Mouse (Mus musculus) forebrain, embryonic 12.5 days (tissue): ENCODE data around the gene Rab26. TPM values are rescaled to one million over a fixed set of nuclear protein-coding genes. Genes with fewer than 3 reads are reported as not detected.

Source experiments
- ATAC-seq: fragments of 200-750 bp; cut with Nextera tagmentation; 2 replicates; pipeline ENCODE4 v1.8.0; 2017; ENCODE audit warnings: moderate TSS enrichment; ENCODE audit not compliant: low FRiP score
- H3K27ac ChIP-seq: fragments of 300-500 bp; sonication (generic); 2 replicates; pipeline ENCODE4 v1.5.1; 2016; ENCODE audit warnings: mild to moderate bottlenecking
- H3K27me3 ChIP-seq: fragments of 300-500 bp; sonication (generic); 2 replicates; pipeline ENCODE4 v1.6.1; 2016; ENCODE audit warnings: mild to moderate bottlenecking
- H3K36me3 ChIP-seq: fragments of 300-500 bp; sonication (generic); replicated peaks from 2 replicates; pipeline ENCODE4 v1.6.1; 2016; ENCODE audit warnings: mild to moderate bottlenecking
- H3K4me1 ChIP-seq: fragments of 300-500 bp; sonication (generic); 2 replicates; pipeline ENCODE4 v1.6.1; 2016
- H3K4me2 ChIP-seq: fragments of 300-500 bp; sonication (generic); 2 replicates; pipeline ENCODE4 v1.6.1; 2016; ENCODE audit warnings: mild to moderate bottlenecking, moderate library complexity
- H3K4me3 ChIP-seq: fragments of 300-500 bp; sonication (generic); replicated peaks from 2 replicates; pipeline ENCODE4 v1.5.1; 2016; ENCODE audit warnings: mild to moderate bottlenecking
- H3K9ac ChIP-seq: fragments of 300-500 bp; sonication (generic); 2 replicates; pipeline ENCODE4 v1.6.1; 2016; ENCODE audit warnings: mild to moderate bottlenecking
- H3K9me3 ChIP-seq: fragments of 300-500 bp; sonication (generic); 2 replicates; pipeline ENCODE4 v1.6.1; 2016
- WGBS: fragments of 180-500 bp; shearing (Covaris S2); methylation state at CpG from one replicate; pipeline ENCODE4 v1.1.7; 2016; 5-methylcytosine and 5-hydroxymethylcytosine counted together
- polyA plus RNA-seq: library from polyadenylated mRNA; unstranded; fragments of >200 nt; fragmentation: Nextera tagmentation; extraction: Ambion mirVana; gene quantifications from 2 replicates; pipeline ENCODE4 v1.2.1, GENCODE M21; 2016

Gene Rab26
- polyA plus RNA-seq, 1 experiment from 2014 or later: 1.9 TPM

DNA sequence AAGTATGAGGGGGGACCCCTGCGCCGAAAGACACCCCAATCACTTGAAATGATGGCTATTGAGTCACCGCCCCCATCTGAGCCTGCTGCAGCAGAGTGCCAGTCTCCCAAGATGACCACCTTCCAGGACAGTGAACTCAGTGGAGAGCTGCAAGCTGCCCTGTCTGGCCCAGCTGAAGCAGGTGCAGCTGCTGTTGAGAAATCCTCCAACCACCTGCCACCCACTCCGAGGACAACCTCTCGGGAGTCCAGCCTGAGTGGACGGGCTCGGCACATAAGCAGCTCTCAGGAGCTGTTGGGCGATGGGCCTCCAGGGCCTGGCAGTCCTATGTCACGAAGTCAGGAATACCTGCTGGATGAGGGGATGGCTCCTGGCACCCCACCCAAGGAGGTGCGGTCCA, 29.9 kb downstream of the Rab26 start:
- peaks cover 84% of the 10 kb centered on the region for H3K36me3 ChIP-seq
- H3K9me3 ChIP-seq: no peaks in the 10 kb centered on the region
- H3K9ac ChIP-seq: no peak overlapping the region
- H3K4me1 ChIP-seq: peaks cover 4% of the 10 kb centered on the region; the same call in 1 of the 2 replicates
- WGBS: 91% methylated on average over 10 of the region's 10 CpGs
- no peak overlapping the region for H3K4me3 ChIP-seq
- no peak overlapping the region for H3K4me2 ChIP-seq
- H3K27me3 ChIP-seq: 0 out of 2 replicates have a peak, but pooled peaks cover 3% of the 10 kb centered on the region
- ATAC-seq: no peak
- no peak overlapping the region for H3K27ac ChIP-seq

- H3K27me3 ChIP-seq: no peaks in the 10 kb centered on the region
- 32% methylated on average over 11 of the region's 11 CpGs for WGBS
- no peak for ATAC-seq
- H3K36me3 ChIP-seq: peaks cover 82% of the 10 kb centered on the region
- no peak overlapping the region for H3K4me3 ChIP-seq
- no peak overlapping the region for H3K9ac ChIP-seq
- no peak overlapping the region for H3K4me2 ChIP-seq
- no peaks in the 10 kb centered on the region for H3K9me3 ChIP-seq
- no peak overlapping the region for H3K27ac ChIP-seq
- peaks cover 4% of the 10 kb centered on the region; the same call in 1 of the 2 replicates for H3K4me1 ChIP-seq
Observed at GRCm38 (mm10) chr17:24502208-24502607, 31.8 kb downstream of the Rab26 start.

DNA sequence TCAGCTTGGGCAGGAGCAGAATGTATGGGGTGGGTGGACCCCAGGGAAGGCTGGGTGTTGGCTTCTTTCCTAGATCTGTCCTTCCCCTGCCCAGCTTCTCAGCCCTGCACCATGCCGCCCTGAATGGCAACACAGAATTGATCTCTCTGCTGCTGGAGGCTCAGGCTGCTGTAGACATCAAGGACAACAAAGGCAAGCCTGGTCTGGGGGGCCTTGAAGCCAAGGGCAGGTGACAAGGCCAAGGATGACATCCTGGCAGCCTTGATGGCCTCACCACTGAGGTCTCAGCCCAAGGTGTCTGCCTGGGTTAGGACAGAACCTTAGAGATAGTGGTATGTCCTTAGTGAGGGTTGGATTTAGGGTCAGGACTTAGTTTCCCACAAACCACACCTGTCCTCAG, 38.0 kb downstream of the Rab26 start:
- Histone ChIP-seq H3K4me3 (no peak overlapping the region), H3K27ac (no peak overlapping the region), H3K27me3 (no peaks in the 10 kb centered on the region), H3K9me3 (no peaks in the 10 kb centered on the region), H3K4me2 (no peak overlapping the region), H3K4me1 (peaks cover 4% of the 10 kb centered on the region; the same call in 1 of the 2 replicates), H3K9ac (no peak overlapping the region), H3K36me3 (peaks cover 50% of the 10 kb centered on the region)
- WGBS: 100% methylated on average over 1 of the region's 1 CpGs
- ATAC-seq: no peak

GRCm38 (mm10) chr17:24495443-24495842, 38.6 kb downstream of the Rab26 start:
- Histone ChIP-seq H3K36me3 (peaks cover 45% of the 10 kb centered on the region), H3K4me1 (peaks cover 10% of the 10 kb centered on the region), H3K4me3 (no peak overlapping the region), H3K9ac (no peak overlapping the region), H3K27ac (no peak overlapping the region), H3K27me3 (no peaks in the 10 kb centered on the region), H3K9me3 (no peaks in the 10 kb centered on the region), H3K4me2 (no peak overlapping the region)
- no peak for ATAC-seq
- 72% methylated on average over 3 of the region's 3 CpGs for WGBS

DNA sequence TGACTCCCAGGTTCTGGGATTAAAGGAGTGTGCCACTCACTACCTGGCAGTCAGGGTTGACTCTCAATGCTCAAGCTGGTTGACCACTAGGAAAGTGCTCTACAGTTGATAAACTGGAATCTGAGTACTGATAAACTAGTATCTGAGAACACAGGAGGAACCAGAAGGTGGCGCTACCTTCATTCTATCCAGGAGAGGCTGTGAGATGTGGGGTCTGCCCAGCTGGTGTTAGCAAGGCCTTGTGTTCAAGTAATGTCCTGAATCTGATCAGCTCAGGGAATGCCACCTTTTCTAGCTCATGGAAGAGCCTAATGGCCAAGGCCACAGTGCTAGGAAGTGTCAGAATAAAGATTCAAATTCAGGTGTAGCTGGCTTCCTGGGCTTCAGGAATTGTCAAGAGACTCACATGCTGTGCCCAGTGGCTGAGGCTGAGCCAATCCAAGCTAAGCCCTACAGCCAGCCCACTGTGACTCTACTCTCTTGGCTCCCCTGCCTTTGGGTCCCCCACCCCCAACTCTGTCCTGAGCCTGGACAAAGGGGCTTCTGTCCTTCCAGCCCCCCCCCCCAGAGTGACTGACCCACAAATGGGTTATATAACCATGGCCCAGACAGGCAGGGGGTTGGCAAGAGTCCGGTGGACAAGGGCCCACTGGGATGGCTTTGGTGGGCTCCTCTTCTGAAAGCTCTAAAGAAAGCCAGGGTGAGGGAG, 39.2 kb downstream of the Rab26 start:
- H3K9ac ChIP-seq: no peak overlapping the region
- H3K36me3 ChIP-seq: peaks cover 38% of the 10 kb centered on the region
- H3K27me3 ChIP-seq: peaks cover 2% of the 10 kb centered on the region; the same call in 1 of the 2 replicates
- H3K4me2 ChIP-seq: no peak overlapping the region
- H3K4me3 ChIP-seq: no peak overlapping the region
- 38% methylated on average over 2 of the region's 2 CpGs for WGBS
- H3K4me1 ChIP-seq: peaks cover 16% of the 10 kb centered on the region
- no peak for ATAC-seq
- 0 out of 2 replicates have a peak overlapping the region, but pooled peaks have one; percentile 8 for H3K27ac ChIP-seq
- H3K9me3 ChIP-seq: no peaks in the 10 kb centered on the region

GRCm38 (mm10) chr17:24490399-24490798, 43.6 kb downstream of the Rab26 start:
- Histone ChIP-seq H3K4me2 (peak overlapping the region; percentile 92), H3K36me3 (no peaks in the 10 kb centered on the region), H3K4me1 (peaks cover 36% of the 10 kb centered on the region), H3K27ac (peak overlapping the region; percentile 90), H3K27me3 (peaks cover 15% of the 10 kb centered on the region), H3K9me3 (no peaks in the 10 kb centered on the region), H3K4me3 (0 out of 2 replicates have a peak overlapping the region, but pooled peaks have one; percentile 2), H3K9ac (no peak overlapping the region)
- no peak for ATAC-seq
- 68% methylated on average over 4 of the region's 4 CpGs for WGBS

GRCm38 (mm10) chr17:24489265-24490030, 44.6 kb downstream of the Rab26 start:
- ATAC-seq: peak; percentile 39
- H3K27ac ChIP-seq: peak overlapping the region; percentile 90
- H3K4me3 ChIP-seq: peak overlapping the region; percentile 88
- 22% methylated on average over 18 of the region's 19 CpGs for WGBS
- no peaks in the 10 kb centered on the region for H3K36me3 ChIP-seq
- H3K9me3 ChIP-seq: no peaks in the 10 kb centered on the region
- H3K9ac ChIP-seq: peak overlapping the region; percentile 90
- peaks cover 40% of the 10 kb centered on the region for H3K4me1 ChIP-seq
- H3K4me2 ChIP-seq: peak overlapping the region; percentile 92
- H3K27me3 ChIP-seq: peaks cover 15% of the 10 kb centered on the region

- ATAC-seq: peak; percentile 82
- H3K4me3 ChIP-seq: peak overlapping the region; percentile 88
- under 1% methylated on average over 54 of the region's 81 CpGs for WGBS
Observed at GRCm38 (mm10) chr17:24488662-24489264, 45.2 kb downstream of the Rab26 start.

GRCm38 (mm10) chr17:24488186-24488661, 45.8 kb downstream of the Rab26 start, which contains the start of gene Caskin1:
TSS of gene Caskin1 (plus strand) at chr17:24488601.
- no peaks in the 10 kb centered on the region for H3K36me3 ChIP-seq
- peak within 1 kb of the TSS; percentile 88 for H3K4me3 ChIP-seq
- H3K9me3 ChIP-seq: no peaks in the 10 kb centered on the region
- peaks cover 40% of the 10 kb centered on the region for H3K4me1 ChIP-seq
- peak within 1 kb of the TSS; percentile 90 for H3K27ac ChIP-seq
- H3K9ac ChIP-seq: peak within 1 kb of the TSS; percentile 90
- peak within 1 kb of the TSS; percentile 92 for H3K4me2 ChIP-seq
- ATAC-seq: peak; percentile 72
- WGBS: under 1% methylated on average over 45 of the region's 45 CpGs
- H3K27me3 ChIP-seq: peaks cover 15% of the 10 kb centered on the region

More at GRCm38 (mm10) chr17:24488662-24489264, 45.2 kb downstream of the Rab26 start:
- peak overlapping the region; percentile 90 for H3K27ac ChIP-seq
- peaks cover 40% of the 10 kb centered on the region for H3K4me1 ChIP-seq
- H3K9me3 ChIP-seq: no peaks in the 10 kb centered on the region
- H3K4me2 ChIP-seq: peak overlapping the region; percentile 92
- H3K36me3 ChIP-seq: no peaks in the 10 kb centered on the region
- peaks cover 15% of the 10 kb centered on the region for H3K27me3 ChIP-seq
- H3K9ac ChIP-seq: peak overlapping the region; percentile 90

- Histone ChIP-seq H3K4me1 (peaks cover 30% of the 10 kb centered on the region), H3K27ac (peak overlapping the region; percentile 53; the same call in 1 of the 2 replicates), H3K4me2 (peak overlapping the region; percentile 6; the same call in 1 of the 2 replicates), H3K4me3 (no peak overlapping the region), H3K27me3 (peaks cover 15% of the 10 kb centered on the region), H3K9me3 (no peaks in the 10 kb centered on the region), H3K9ac (peak overlapping the region; percentile 29; the same call in 1 of the 2 replicates), H3K36me3 (no peaks in the 10 kb centered on the region)
- WGBS: 47% methylated on average over 11 of the region's 11 CpGs
- no peak for ATAC-seq
Observed at GRCm38 (mm10) chr17:24485090-24485860, 48.7 kb downstream of the Rab26 start.

DNA sequence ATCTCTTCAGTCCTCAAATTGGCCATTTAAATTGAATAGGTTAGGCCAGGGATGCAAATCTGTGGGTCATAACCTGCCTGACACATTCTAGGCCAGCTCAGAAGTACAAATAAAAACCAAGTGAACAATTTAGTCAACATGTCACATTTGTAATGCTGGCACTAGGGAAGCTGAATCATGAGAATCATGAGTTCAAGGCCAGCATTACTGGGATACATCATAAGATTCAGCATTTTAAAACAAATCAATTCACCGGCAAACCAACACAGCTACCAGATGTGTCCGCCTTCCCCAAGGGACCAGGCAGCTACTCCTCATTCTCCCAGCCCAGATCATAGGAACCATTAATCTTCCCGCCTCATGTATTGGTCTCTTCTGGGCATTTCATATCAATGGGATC, 50.5 kb downstream of the Rab26 start:
- no peaks in the 10 kb centered on the region for H3K9me3 ChIP-seq
- H3K27me3 ChIP-seq: peaks cover 11% of the 10 kb centered on the region
- no peak for ATAC-seq
- 88% methylated on average over 3 of the region's 3 CpGs for WGBS
- H3K4me1 ChIP-seq: peaks cover 24% of the 10 kb centered on the region
- H3K4me3 ChIP-seq: no peak overlapping the region
- no peak overlapping the region for H3K9ac ChIP-seq
- H3K4me2 ChIP-seq: no peak overlapping the region
- H3K27ac ChIP-seq: no peak overlapping the region
- H3K36me3 ChIP-seq: no peaks in the 10 kb centered on the region
